Mouse (Mus musculus) lung, adult 18-20 months (tissue): ENCODE measurements around the gene Slc5a1.

Experiments
- DNase-seq, 2 experiments: peaks; one replicate each; pipeline ENCODE4 v3.0.0; 2022; ENCODE audit warnings: mixed read lengths in 2 of 2

The Slc5a1 gene

DNA sequence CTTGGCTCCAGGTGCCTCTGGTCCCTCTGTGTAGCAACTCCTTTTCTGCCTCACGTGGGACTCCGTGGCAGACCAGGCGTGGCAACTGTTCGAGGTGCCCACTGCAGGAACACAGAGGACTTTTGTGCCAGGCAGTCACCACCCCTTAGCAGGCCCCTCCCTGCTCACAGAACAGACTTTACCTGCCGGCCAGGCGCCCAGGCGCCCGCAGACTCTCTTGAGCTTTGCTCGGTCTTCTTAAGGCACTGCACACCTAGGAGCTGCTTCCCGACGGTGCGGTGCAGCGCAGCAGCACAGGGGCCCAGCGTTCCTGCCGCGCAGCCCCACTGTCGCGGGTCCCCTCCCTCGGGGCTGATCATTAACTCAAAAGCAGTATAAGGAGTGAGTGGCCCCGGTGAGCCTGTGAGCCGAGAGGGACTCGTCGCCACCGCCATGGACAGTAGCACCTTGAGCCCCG, at the start of gene Slc5a1:
Gene Slc5a1 (plus strand): TSS at position 195 of the 457 bp plus-strand sequence.
- DNase-seq = peak; percentile 23 to 41

DNA sequence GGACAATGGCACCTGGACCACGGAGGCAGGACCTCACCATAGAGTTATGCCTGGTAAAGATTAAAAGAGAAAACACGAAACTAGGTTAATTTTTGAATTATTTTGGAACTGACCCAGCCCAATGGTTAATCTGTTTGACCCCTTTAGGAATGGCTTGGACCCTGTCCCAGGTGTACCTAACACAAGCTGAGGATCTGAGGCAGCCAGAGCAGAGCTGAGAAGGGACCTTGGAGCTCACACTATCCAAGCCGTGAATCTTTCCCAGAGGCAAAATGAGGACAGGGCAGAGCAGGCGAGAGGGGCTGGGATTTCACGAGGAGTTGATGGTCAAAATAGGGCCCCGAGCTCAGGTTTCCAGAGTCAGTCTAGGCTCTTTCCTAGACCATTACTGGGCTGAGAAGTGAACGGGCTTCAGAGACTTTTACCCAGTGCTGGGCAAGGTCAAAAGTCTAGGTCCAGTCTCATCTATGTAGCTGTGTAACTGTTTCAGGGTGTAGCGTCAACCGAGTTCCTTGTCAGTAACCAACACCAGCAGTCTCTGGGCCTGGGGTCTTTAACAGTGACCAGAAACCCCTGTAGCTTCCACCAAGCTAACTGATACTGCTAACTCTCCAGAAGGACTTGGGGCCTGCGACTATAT, 47.8 kb upstream of the Slc5a1 start:
- no peak for DNase-seq

DNA sequence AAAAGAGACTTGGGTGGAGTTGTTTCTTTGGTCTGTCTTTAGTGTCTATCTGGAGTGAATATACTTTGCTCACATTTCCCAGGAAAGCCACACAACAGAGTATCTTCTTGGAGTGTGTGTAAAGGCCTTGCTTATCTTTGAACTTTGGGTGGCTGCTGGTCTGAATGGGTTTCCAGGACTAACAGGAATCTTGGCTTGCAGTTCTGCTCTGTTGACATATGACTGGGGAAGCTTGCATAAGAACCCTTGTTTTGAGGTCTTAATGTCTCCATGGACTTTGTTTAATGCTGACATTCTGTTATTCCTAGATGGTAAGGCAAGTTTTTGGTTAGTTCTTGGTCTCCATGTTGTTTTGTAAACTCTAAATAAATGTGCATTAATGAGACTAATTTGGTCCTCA, 33.9 kb upstream of the Slc5a1 start:
- DNase-seq = no peak

DNA sequence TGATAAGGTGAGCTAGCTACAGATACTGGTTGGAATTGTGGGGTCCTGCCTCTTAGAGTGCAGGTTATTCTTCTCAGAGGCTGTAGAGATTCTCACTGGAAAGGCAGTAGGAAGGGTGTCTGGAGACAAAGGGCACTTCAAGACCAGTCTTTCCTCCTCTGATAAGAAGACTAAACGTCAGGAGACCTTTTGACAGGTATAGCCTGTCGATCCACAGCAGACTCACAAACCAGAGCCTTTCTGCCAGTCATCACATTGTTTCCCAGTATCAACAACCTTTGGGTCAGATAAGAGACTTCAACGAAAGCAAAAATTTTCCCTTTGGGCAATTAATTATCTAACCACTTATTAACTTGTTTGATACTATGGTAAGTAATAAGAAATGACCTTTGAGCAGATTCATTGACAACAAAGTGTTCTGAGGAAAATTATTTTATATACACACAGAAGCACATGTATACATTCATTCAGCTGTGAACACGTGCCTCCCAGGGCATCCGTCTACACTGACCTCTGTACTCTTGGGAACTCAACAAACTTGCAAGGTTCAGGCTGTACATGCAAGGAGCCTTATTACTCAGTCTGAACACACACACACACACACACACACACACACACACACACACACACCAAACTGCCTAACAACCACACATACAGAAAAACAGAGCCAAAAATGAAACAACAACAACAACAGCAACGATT, 27.4 kb upstream of the Slc5a1 start:
- no peak for DNase-seq

DNA sequence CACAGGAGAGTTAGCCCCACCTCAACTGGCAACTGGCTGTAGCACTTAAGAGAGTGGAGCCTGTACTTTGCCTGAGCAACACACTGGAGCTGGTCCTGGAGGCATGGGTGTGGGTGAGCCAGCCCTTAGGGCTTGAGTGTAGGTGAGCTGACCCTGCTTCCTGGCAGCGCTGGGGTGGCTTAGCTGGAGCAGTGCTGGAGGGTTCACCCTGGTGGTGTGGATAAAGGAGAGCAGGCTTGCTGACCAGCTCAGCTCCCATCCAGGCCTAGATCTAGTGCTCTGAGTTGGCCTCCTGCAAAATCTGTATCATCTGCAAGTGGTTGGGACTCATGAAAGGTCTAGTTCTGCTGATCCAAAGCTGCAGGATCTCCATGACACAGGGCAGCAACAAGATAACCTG, 21.1 kb upstream of the Slc5a1 start:
- no peak for DNase-seq

DNA sequence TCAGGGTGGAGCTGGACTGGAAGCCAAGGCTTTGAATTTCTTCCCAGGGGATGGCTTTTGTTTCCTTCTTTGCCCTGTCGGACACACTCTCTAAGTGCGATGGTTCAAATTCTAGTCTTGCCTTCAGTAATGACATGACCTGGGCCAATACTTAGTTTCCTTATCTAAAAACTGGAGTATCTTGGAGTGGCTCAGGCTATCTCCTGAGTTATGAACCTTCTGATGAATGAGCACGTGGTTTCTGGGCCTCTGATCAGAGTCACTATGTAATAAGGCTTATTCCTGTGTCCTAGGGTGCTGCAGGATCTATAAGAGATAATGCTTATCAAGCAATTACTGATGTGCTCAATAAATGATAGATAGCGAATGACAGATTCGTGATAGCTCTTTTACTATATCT, 19.4 kb upstream of the Slc5a1 start:
- DNase-seq = no peak

DNA sequence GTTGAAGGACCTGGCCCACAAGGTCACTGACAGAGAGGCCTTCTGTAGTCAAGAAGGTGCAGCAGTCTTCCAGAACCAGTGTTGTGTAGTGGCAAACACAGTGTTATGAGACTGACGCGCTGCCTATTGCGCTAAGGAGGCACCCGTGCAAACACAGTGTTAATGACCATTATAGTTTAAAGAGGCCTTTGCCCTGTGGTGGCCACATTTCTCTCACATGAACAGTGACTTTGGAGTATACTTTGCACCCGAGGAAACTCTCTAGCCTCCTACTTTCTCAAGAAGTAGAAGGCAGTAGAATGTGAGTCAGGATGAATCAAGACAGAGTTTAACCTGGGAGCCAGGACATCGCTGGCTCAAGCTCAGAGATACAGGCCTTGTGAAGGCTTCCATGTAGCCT, 12.7 kb upstream of the Slc5a1 start:
- no peak for DNase-seq

DNA sequence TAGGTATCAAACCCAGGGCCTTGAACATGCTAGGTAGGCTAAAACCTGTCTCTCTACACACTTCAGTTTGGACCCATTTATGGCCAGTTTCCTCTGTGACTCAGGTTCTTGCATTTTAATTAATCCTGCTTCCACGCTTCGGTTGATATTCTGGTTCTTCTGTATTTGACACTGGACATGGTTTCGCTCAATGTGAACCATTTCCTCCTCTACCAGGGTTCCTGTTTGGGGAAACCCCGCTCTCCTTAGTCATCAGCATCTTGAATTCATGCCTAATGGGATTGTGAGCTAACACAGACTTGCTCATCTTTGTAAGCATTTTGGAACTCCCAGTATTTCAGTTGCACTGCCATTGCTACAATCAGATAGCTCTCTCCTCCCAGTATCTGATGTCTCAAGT, 8.7 kb upstream of the Slc5a1 start:
- no peak for DNase-seq

DNA sequence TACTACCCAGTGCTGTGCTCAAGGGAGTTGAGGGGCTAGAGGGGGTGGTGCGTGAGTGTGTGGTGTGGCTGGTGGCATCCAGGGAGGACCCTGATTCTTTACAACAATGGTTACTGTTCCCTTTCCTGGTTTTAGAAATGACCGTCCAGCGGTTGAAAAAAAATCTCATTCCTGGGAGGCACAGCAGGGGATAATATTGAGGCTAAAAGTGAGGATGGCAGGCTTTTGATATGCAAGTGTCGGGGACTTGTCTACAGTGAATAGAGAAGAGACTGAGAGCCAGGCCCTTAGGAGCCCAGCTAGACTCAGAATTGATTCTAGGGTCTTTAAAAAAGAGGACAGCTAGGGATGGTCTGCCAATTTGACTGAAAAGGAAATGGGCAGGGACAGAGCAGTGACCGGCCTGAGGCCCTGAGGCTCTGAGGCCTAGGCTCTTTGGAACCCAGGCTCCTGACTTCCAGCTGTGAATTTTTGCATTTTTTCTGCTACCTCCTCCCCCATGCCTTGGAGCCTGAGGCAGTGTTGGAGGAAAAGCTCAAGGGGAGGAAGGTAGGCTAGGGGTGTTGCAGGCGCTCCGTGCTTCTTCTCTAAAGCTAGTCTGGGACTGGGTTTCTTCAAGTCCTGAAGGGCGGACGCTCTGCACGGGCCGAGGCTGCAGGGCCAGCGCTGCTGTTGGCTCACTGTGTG, 1.5 kb upstream of the Slc5a1 start:
- no peak for DNase-seq

DNA sequence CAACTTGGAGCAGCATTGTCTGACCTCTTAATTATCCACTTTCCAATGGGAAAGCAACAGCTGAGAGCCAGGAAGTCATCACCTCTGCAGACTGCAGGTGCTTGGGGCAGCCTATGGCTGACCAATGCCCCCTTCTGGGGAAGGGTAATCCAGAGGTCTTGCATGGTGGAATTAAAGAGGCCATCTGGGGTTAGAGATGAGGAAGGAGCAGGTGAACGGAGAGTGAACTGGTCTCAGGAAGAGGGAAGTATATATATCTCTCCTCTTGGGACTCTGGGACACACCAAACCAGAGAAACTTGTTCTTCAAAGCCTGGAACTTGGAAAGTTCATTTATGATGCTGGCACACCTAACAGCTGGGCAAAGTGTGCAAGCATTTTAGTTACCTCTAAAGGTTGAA, 857 bp downstream of the Slc5a1 start:
- no peak for DNase-seq

DNA sequence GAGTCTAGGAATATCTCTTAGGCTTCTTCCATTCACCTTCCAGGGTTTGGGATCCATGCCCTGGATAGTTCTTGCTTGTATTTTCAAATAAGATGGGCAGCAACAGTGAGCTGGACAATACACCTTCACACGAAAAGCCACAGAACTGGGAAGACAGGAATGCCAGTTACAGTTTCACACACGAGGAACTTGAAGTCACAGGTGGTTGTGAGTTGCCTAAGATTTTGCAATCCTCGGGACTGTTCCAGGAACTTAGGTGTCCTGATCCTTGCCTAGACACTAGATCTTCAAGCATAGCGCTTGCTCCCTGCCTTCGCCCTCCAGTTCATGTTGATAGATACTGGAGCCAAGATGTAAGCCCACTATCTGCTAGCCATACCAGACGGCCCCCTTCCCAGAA, 1.6 kb downstream of the Slc5a1 start:
- DNase-seq = peak; percentile 20 to 29

DNA sequence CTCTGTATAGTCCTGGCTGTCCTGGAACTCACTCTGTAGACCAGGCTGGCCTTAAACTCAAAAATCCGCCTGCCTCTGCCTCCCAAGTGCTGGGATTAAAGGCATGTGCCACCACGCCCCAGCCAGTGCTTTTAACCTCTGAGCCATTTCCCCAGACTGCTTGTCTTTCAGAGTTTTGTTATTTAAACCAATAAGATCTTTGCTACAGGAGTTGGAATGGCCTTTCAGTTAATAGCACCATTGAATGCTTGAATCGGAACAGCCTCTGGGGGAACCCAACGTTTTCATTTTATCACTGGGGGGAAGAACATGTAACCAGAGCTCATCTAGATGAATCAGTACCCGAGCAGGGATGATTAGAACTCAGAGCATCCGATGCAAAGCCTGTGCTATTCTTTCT, 3.0 kb downstream of the Slc5a1 start:
- no peak for DNase-seq

DNA sequence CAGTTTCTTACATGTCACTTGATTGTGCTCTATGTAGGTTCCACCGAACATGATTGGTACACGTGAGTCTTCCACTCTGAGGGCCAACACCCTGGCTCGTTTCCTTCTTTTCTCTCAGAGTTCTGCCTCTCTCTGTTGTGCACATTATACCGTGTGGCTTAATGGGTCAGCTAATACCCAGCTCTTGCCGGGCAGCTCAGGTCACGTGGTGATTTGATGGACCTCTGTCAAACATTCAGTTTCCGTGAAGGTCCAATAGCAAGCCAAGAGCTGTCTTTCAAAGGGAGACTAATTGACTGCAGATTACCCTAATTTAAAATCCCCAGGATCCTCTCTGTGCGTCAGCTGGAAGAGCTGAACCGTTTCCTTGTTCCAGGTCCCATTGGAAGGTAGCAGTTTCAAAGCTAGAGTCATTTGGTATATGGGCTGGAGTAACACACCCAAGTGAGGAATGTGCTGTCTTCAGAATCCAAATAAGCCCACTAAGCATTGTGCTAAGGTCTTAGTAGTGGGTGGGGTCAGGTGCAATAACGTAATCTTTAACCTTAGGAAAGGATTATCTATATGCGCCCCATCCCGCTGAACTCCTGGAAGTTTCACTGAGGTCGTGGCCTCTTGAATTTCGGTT, 3.9 kb downstream of the Slc5a1 start:
- no peak for DNase-seq

DNA sequence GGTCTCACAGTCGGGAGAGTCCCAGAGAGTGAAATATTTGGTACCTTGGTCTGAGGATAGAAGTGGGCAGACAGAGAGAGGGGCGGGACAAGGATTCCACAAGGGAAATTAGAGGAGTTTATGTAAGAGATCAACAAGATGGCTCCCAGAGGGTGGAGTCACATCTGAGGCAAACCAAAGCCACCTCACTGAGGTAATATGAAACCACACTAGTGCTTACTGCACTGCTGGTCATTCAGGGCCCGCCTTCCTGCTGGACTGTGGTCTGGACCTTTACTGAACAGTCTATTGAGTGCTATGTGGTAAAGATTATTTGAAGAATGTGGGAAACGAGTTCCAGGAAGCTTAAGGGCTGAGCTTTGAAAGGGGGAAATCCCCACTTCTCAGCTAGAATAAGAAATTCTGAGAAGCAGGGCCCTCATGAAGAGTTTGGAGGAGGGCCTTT, 17.9 kb downstream of the Slc5a1 start:
- DNase-seq = peak; percentile 71 to 81

DNA sequence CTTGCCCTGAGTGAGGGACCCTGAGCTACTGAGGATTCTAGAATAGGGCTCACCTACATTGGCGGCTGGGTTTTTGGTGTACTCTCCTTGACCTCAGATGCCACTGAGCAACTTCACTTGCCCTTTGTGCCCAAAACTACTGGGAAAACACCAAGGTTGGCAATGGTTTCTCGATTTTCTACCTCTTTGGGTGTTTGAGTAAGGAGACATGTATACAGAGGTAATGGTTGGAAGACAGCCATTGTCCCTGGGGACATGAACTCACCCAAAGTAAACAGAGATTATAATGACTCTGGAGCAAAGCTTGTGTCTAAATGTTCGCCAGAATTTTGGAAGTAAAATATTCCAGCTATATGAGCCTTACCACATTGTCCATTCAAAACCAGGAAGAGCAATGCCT, 19.6 kb downstream of the Slc5a1 start:
- DNase-seq = no peak

DNA sequence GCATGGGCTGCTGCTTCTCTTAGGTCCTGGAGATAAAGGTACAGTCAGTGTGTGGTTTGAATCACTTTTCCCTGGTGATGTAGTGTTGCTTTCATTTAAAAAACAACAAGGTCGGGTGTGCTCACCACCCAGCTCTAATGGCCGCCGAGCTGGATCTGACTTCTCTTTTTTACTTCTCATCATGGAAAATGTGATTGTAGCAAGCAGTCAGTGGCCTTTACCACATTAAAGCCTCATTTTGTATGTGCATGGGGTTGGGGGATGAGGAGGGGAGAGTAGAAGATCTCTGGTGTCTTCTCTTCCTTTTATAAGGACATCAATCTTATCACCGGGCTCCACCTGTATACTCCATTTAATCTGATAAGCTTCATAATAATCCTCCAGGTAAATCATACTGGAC, 21.3 kb downstream of the Slc5a1 start:
- DNase-seq = no peak

DNA sequence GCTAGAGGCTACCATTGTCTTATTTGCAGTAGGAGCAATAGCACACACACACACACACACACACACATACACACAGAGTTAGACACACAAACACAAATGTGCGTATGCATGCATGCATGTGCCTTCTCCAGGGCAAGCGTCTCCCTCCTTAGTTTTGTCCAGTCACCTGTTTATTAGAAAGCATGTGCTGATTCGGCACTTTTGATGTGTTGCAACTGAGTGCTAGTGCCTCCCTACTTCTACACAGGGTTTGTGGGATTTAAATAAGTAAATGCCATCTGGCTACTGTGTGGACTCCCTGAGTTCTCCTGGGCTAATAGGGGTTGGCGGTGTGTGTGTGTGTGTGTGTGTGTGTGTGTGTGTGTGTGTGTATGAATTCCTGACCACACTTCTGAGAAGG, 30.1 kb downstream of the Slc5a1 start:
- no peak for DNase-seq

DNA sequence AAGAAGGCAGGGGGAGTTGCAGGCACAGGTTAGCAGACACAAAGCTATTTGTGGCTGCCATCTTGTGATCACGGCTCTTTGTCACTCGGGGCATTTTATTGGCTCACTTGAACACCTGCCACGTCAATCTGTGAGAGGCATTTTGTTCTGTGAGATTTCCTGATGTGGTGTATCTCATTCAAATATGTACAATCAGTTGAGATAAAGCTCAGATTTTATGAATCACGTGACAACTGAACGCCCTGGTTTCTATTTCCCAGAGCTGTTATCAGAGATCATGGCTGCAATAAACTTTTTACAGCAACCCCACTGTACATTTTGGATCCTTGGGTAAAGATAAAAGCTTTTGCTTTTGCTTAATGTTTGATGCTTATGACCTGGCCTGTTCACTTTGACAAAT, 31.6 kb downstream of the Slc5a1 start:
- DNase-seq = no peak

DNA sequence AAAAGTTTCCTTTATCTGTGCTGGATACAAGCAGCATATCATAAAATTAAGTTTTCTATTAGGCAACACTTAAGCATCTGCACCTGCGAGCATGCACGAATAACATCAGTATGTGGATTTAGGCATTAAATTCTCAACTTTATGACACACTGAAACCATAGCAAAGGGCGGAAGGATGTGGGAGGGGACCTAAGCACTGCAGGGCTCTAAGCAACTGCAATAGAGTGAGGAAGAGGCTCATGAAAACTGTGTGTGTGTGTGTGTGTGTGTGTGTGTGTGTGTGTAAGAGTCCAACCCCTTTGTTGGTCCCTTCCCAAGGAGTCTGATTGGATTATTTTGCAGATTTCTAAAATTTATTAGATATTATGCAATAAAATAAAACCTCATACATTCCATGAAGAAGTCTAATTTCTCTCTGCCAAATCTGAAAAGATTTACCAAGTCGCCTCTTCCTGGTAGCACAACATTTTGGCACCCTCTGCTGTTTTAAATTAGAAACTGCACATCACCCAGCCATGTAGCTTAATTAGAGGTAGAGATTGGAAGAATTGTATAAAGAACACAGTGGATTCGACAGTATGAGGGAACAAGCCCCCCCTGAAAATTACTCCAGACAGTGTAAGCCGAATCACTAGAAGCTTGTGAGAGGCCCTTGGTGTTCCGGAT, 38.9 kb downstream of the Slc5a1 start:
- peak; percentile 18 to 52 for DNase-seq

DNA sequence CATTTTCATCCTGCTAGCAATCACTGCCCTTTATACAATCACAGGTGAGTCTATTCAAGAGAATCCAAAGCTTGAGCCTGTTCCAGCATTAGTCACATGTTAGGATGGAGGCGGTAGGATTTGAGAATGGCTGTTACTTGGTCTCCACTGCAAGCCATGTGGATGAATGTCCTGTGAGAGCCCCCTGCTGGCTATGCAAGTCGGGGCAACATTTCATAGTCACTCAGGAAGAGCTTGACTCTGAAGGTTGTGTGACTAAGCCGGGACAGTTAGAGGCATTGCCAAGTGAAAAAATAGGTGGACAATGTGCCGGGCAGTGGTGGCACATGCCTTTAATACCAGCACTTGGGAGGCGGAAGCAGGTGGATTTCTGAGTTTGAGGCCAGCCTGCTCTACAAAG, 40.0 kb downstream of the Slc5a1 start:
- DNase-seq = peak in 1 of 2 experiments; percentile 17

DNA sequence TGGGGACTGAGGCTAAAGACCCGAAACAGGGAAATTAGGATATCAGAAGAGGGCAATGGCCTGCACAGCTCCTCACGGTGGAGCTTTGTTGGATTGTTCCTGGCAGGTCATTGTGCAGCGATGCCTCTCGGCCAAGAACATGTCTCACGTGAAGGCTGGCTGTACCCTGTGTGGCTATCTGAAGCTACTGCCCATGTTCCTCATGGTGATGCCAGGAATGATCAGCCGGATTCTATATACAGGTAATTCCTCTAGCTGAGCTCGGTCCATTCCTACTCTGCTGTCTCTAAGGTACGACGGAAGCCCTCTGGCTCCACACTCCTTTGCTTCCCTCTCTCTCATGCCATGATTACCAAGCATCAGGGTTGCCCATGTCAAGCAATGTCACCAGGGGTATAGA, 42.8 kb downstream of the Slc5a1 start:
- DNase-seq = no peak

DNA sequence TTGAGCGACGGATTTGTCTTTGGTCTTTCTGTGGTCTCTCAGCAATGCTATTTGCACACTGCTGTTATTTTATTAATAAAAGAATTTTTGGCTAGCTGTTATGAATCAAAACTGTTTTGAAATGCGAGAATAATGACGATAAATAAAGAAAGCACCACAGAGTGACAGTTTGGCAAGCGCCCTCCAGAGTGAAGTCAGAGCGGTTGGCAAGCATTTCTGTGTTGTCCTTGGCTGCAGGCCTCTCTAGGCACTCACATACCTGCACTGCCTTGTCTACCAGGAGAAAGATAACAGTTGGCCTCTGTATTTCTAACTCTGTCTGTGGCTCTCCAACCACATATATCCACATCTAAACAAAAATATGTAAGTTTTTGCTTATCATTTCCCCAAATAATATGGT, 43.7 kb downstream of the Slc5a1 start:
- peak in 1 of 2 experiments; percentile 23 for DNase-seq

DNA sequence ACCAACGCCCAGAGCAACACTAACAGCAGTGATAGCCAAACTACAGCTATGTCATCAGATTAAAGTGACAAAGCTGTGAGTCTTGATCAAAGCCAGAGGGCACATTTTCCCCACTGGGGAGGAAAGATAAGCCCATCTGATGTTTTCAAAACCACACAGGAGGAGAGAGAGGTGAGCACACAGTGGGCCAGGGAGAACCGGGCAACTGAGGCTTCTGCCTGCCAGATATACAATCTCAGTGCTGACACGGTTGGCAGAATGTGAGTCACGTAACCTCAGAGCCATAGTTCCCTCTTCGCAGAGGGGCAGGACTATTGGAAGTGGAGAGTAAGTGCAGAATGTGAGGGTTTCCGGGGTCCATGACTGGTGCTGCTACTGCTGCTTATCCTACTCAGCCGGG, 89.5 kb downstream of the Slc5a1 start:
- DNase-seq = no peak
